Comparison of ENCODE assay signal across 8 mouse cellular contexts in genomic region chr10:63385897-63386296, GRCm38 (mm10). TPM values are rescaled to one million over a fixed set of nuclear protein-coding genes. Genes with fewer than 3 reads are reported as not detected.
A peak's percentile ranks its signal among the peaks of the same experiment; 100 is the strongest.
DNase-seq lines count a peak whose midpoint lies in the region; ATAC-seq lines count a peak whose summit lies in the region.
"Not testable (repeated sequence)": the region's sequence is repeated elsewhere in the genome, so short reads cannot be mapped to it uniquely, and the experiment has no call there.
"Had no signal": no experiment of that assay in that cellular context is flagged by ENCODE, and none has a peak within 500 bp of the region (broad histone marks: within the 10 kb centered on the region; RNA-seq: fewer than 3 reads in every experiment).

No protein-coding gene starts in this region.

- not testable (repeated sequence) for ATAC-seq in embryonic facial prominence, embryonic 12.5 days (ENCODE audit: insufficient number of reproducible peaks, insufficient read depth, low FRiP score, low TSS enrichment); forebrain, embryonic 16.5 days; kidney, embryonic 14.5 days (ENCODE audit: low FRiP score, low TSS enrichment); liver, embryonic 11.5 days (replicated peaks; ENCODE audit: low FRiP score); neural tube, embryonic 13.5 days (ENCODE audit: low read depth)

- not testable (repeated sequence) for H3K4me1 ChIP-seq in embryonic facial prominence, embryonic 12.5 days; forebrain, embryonic 16.5 days (replicated peaks; ENCODE audit: control insufficient read depth, insufficient read depth, low read length); hindbrain, embryonic 10.5 days (replicated peaks); kidney, embryonic 14.5 days (ENCODE audit: control insufficient read depth, insufficient read depth, low read length); liver, embryonic 11.5 days (replicated peaks; ENCODE audit: control insufficient read depth, insufficient read depth, low read length); neural tube, embryonic 13.5 days (replicated peaks)
- peaks cover 24% of the 10 kb centered on the region for H3K4me1 ChIP-seq in megakaryocyte, embryonic 14.5 days

- peak overlapping the region; percentile 61 for H3K4me3 ChIP-seq in embryonic facial prominence, embryonic 12.5 days
- peak overlapping the region; percentile 58 for H3K4me3 ChIP-seq in forebrain, embryonic 16.5 days (replicated peaks; ENCODE audit: low read length)
- peak overlapping the region; percentile 59 for H3K4me3 ChIP-seq in hindbrain, embryonic 10.5 days
- peak overlapping the region; percentile 55 for H3K4me3 ChIP-seq in kidney, embryonic 14.5 days (ENCODE audit: low read length)
- H3K4me3 ChIP-seq in liver, embryonic 11.5 days (ENCODE audit: low read depth, low read length), result peak overlapping the region; percentile 53
- peak overlapping the region; percentile 92 for H3K4me3 ChIP-seq in megakaryocyte, embryonic 14.5 days (replicated peaks)
- H3K4me3 ChIP-seq in neural tube, embryonic 13.5 days, result peak overlapping the region; percentile 47

- H3K36me3 ChIP-seq in embryonic facial prominence, embryonic 12.5 days; forebrain, embryonic 16.5 days (ENCODE audit: control insufficient read depth, insufficient read depth); hindbrain, embryonic 10.5 days; kidney, embryonic 14.5 days (ENCODE audit: control insufficient read depth, insufficient read depth, low read length); liver, embryonic 11.5 days (ENCODE audit: control insufficient read depth, insufficient read depth, low read length); megakaryocyte, embryonic 14.5 days (replicated peaks; ENCODE audit: low read length); neural tube, embryonic 13.5 days: not testable (repeated sequence)

- not testable (repeated sequence) for H3K27ac ChIP-seq in embryonic facial prominence, embryonic 12.5 days; forebrain, embryonic 16.5 days (ENCODE audit: low read length); hindbrain, embryonic 10.5 days; kidney, embryonic 14.5 days (ENCODE audit: low read depth, low read length); neural tube, embryonic 13.5 days (replicated peaks)
- H3K27ac ChIP-seq in liver, embryonic 11.5 days (ENCODE audit: low read depth, low read length), result peak overlapping the region; percentile 50; the same call in 1 of the 2 replicates

- not testable (repeated sequence) for DNase-seq in hindbrain, embryonic 10.5 days (ENCODE audit: low spot score); liver, embryonic 11.5 days (ENCODE audit: low spot score)

- WGBS in embryonic facial prominence, embryonic 12.5 days, result 26% methylated on average over 5 of the region's 5 CpGs
- WGBS in forebrain, embryonic 16.5 days, result 25% methylated on average over 5 of the region's 5 CpGs
- WGBS in hindbrain, embryonic 10.5 days, result 30% methylated on average over 5 of the region's 5 CpGs
- WGBS in kidney, embryonic 14.5 days, result 24% methylated on average over 5 of the region's 5 CpGs
- WGBS in liver, embryonic 11.5 days, result 19% methylated on average over 5 of the region's 5 CpGs
- WGBS in neural tube, embryonic 13.5 days, result 32% methylated on average over 5 of the region's 5 CpGs

- H3K9me3 ChIP-seq in embryonic facial prominence, embryonic 12.5 days; forebrain, embryonic 16.5 days (ENCODE audit: control insufficient read depth, low read length); hindbrain, embryonic 10.5 days; kidney, embryonic 14.5 days (ENCODE audit: control insufficient read depth, low read length); liver, embryonic 11.5 days (ENCODE audit: control insufficient read depth, low read length); megakaryocyte, embryonic 14.5 days; neural tube, embryonic 13.5 days: not testable (repeated sequence)

- H3K4me2 ChIP-seq in embryonic facial prominence, embryonic 12.5 days (replicated peaks), result peak overlapping the region; percentile 62
- peak overlapping the region; percentile 56 for H3K4me2 ChIP-seq in forebrain, embryonic 16.5 days (ENCODE audit: low read length)
- H3K4me2 ChIP-seq in kidney, embryonic 14.5 days (replicated peaks; ENCODE audit: low read depth, low read length), result peak overlapping the region; percentile 53
- peak overlapping the region; percentile 66 for H3K4me2 ChIP-seq in liver, embryonic 11.5 days
- peak overlapping the region; percentile 67 for H3K4me2 ChIP-seq in neural tube, embryonic 13.5 days

- not testable (repeated sequence) for H3K27me3 ChIP-seq in embryonic facial prominence, embryonic 12.5 days; forebrain, embryonic 16.5 days (replicated peaks; ENCODE audit: control insufficient read depth, insufficient read depth, low read length); hindbrain, embryonic 10.5 days (ENCODE audit: insufficient read depth, poor library complexity, severe bottlenecking); kidney, embryonic 14.5 days (ENCODE audit: control insufficient read depth, insufficient read depth, low read length); liver, embryonic 11.5 days (replicated peaks; ENCODE audit: control insufficient read depth, insufficient read depth, low read length); megakaryocyte, embryonic 14.5 days (replicated peaks); neural tube, embryonic 13.5 days

- H3K9ac ChIP-seq in embryonic facial prominence, embryonic 12.5 days; kidney, embryonic 14.5 days (ENCODE audit: low read depth, low read length): not testable (repeated sequence)
- H3K9ac ChIP-seq in forebrain, embryonic 16.5 days (replicated peaks; ENCODE audit: low read depth, low read length), result peak overlapping the region; percentile 51; the same call in 1 of the 2 replicates
- H3K9ac ChIP-seq in liver, embryonic 11.5 days (ENCODE audit: low read depth, low read length), result peak overlapping the region; percentile 57
- peak overlapping the region; percentile 64; the same call in 1 of the 2 replicates for H3K9ac ChIP-seq in neural tube, embryonic 13.5 days

RNA-seq across cellular contexts. Expression of gene Dnajc12, which starts 3.7 kb away (rescaled TPM):
- polyA plus RNA-seq in embryonic facial prominence, embryonic 12.5 days (2016; fragmentation: Nextera tagmentation; extraction: Ambion mirVana), result 11.0 and 11.6 TPM in 2 replicates
- polyA plus RNA-seq in forebrain, embryonic 16.5 days (2015; fragmentation: Nextera tagmentation; extraction: Ambion mirVana), result 6.9 and 7.3 TPM in 2 replicates
- polyA plus RNA-seq in hindbrain, embryonic 10.5 days (2016; fragmentation: Nextera tagmentation; extraction: Ambion mirVana), result 12.5 and 13.4 TPM in 2 replicates
- 9.8 and 11.3 TPM in 2 replicates for polyA plus RNA-seq in kidney, embryonic 14.5 days (2014; fragmentation: Nextera tagmentation; extraction: Ambion mirVana)
- polyA plus RNA-seq in liver, embryonic 11.5 days (2014; fragmentation: Nextera tagmentation; extraction: Ambion mirVana), result 18.7 and 19.5 TPM in 2 replicates
- 1.0 TPM in 1 of 2 replicates, not detected in the other for polyA plus RNA-seq in megakaryocyte, embryonic 14.5 days (2012; ENCODE audit: insufficient read depth, low replicate concordance)
- polyA plus RNA-seq in neural tube, embryonic 13.5 days (2015; fragmentation: Nextera tagmentation; extraction: Ambion mirVana), result 22.7 and 24.4 TPM in 2 replicates

RNA-seq across cellular contexts. Expression of gene Sirt1, which starts 4.4 kb away (rescaled TPM):
- 7.3 and 8.3 TPM in 2 replicates for polyA plus RNA-seq in embryonic facial prominence, embryonic 12.5 days (2016; fragmentation: Nextera tagmentation; extraction: Ambion mirVana)
- 4.2 and 5.2 TPM in 2 replicates for polyA plus RNA-seq in forebrain, embryonic 16.5 days (2015; fragmentation: Nextera tagmentation; extraction: Ambion mirVana)
- polyA plus RNA-seq in hindbrain, embryonic 10.5 days (2016; fragmentation: Nextera tagmentation; extraction: Ambion mirVana), result 4.9 and 6.7 TPM in 2 replicates
- 10.7 and 12.5 TPM in 2 replicates for polyA plus RNA-seq in kidney, embryonic 14.5 days (2014; fragmentation: Nextera tagmentation; extraction: Ambion mirVana)
- polyA plus RNA-seq in liver, embryonic 11.5 days (2014; fragmentation: Nextera tagmentation; extraction: Ambion mirVana), result 7.0 and 7.9 TPM in 2 replicates
- polyA plus RNA-seq in megakaryocyte, embryonic 14.5 days (2012; ENCODE audit: insufficient read depth, low replicate concordance), result 1.0 TPM in 1 of 2 replicates, not detected in the other
- polyA plus RNA-seq in neural tube, embryonic 13.5 days (2015; fragmentation: Nextera tagmentation; extraction: Ambion mirVana), result 4.7 and 5.1 TPM in 2 replicates

RNA-seq across cellular contexts. Expression of gene Gm7075, which starts 35.7 kb away (rescaled TPM):
- not detected in 2 replicates for polyA plus RNA-seq in embryonic facial prominence, embryonic 12.5 days (2016; fragmentation: Nextera tagmentation; extraction: Ambion mirVana)
- not detected in 2 replicates for polyA plus RNA-seq in forebrain, embryonic 16.5 days (2015; fragmentation: Nextera tagmentation; extraction: Ambion mirVana)
- not detected in 2 replicates for polyA plus RNA-seq in hindbrain, embryonic 10.5 days (2016; fragmentation: Nextera tagmentation; extraction: Ambion mirVana)
- polyA plus RNA-seq in kidney, embryonic 14.5 days (2014; fragmentation: Nextera tagmentation; extraction: Ambion mirVana), result not detected in 2 replicates
- not detected in 2 replicates for polyA plus RNA-seq in liver, embryonic 11.5 days (2014; fragmentation: Nextera tagmentation; extraction: Ambion mirVana)
- polyA plus RNA-seq in megakaryocyte, embryonic 14.5 days (2012; ENCODE audit: insufficient read depth, low replicate concordance), result not detected in 2 replicates
- polyA plus RNA-seq in neural tube, embryonic 13.5 days (2015; fragmentation: Nextera tagmentation; extraction: Ambion mirVana), result not detected in 2 replicates
- polyA plus RNA-seq: adrenal gland, adult 2 months had no signal

RNA-seq across cellular contexts. Expression of gene Ctnna3, which starts 44.0 kb away (rescaled TPM):
- 0.18 and 0.32 TPM in 2 replicates for polyA plus RNA-seq in embryonic facial prominence, embryonic 12.5 days (2016; fragmentation: Nextera tagmentation; extraction: Ambion mirVana)
- polyA plus RNA-seq in forebrain, embryonic 16.5 days (2015; fragmentation: Nextera tagmentation; extraction: Ambion mirVana), result 0.81 and 1.1 TPM in 2 replicates
- polyA plus RNA-seq in hindbrain, embryonic 10.5 days (2016; fragmentation: Nextera tagmentation; extraction: Ambion mirVana), result 0.07 and 0.21 TPM in 2 replicates
- 0.21 and 0.55 TPM in 2 replicates for polyA plus RNA-seq in kidney, embryonic 14.5 days (2014; fragmentation: Nextera tagmentation; extraction: Ambion mirVana)
- polyA plus RNA-seq in liver, embryonic 11.5 days (2014; fragmentation: Nextera tagmentation; extraction: Ambion mirVana), result 0.30 and 0.40 TPM in 2 replicates
- not detected in 2 replicates for polyA plus RNA-seq in megakaryocyte, embryonic 14.5 days (2012; ENCODE audit: insufficient read depth, low replicate concordance)
- polyA plus RNA-seq in neural tube, embryonic 13.5 days (2015; fragmentation: Nextera tagmentation; extraction: Ambion mirVana), result 3.7 and 4.1 TPM in 2 replicates
- polyA plus RNA-seq: adrenal gland, adult 2 months had no signal
